Mouse (Mus musculus) megakaryocyte-erythroid progenitor cell, adult 5-6 weeks (primary cell): ENCODE results near the gene Nap1l4. TPM values are rescaled to one million over a fixed set of nuclear protein-coding genes. Genes with fewer than 3 reads are reported as not detected.
"Not testable (repeated sequence)": the region's sequence is repeated elsewhere in the genome, so short reads cannot be mapped to it uniquely, and the experiment has no call there.

Experiments used
- ATAC-seq: replicated peaks from 2 replicates; pipeline ENCODE4 v1.8.0; 2016; ENCODE audit warnings: mild to moderate bottlenecking, inconsistent platforms; ENCODE audit not compliant: severe bottlenecking, poor library complexity, low FRiP score, low TSS enrichment
- total RNA-seq, 2 experiments: library from RNA; stranded (forward) in 1 of 2; stranded (reverse) in 1 of 2; fragments of 200-1000, 215-1000 nt in 1 of 2; fragments of >200 nt in 1 of 2; fragmentation: Nextera tagmentation in 1 of 2; gene quantifications; 2 replicates each; pipeline ENCODE4 v1.2.3; 2014 to 2017

The Nap1l4 gene
- total RNA-seq (2014; fragmentation: Nextera tagmentation): 130 and 169 TPM in 2 replicates
- total RNA-seq (2017): 222 and 257 TPM in 2 replicates

GRCm38 (mm10) chr7:143548976-143549457, at the start of gene Nap1l4:
Nap1l4 (minus strand) TSS chr7:143549106.
- ATAC-seq: peak; percentile 94

DNA sequence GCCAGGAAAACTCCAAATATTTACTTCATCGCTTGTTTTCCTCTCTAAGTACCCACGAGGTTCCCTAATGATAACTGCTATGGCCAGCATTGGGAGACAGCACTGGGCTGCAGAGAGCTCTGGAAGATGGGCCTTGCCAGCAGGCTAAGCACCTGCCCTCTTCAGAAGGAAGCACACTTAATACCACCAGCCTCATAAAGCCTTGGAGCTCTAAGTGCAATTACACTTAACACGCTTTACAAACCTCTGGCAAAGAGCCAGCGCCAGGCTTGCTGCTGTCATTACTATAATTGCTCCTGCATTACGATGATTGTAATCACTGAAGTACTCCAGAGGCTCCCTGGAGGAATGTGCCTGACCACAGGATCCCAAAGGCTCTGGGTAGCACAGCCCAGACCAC, 46.0 kb upstream of the Nap1l4 start:
- ATAC-seq: no peak

GRCm38 (mm10) chr7:143592255-143592654, 43.3 kb upstream of the Nap1l4 start:
- no peak for ATAC-seq

- ATAC-seq: no peak
Observed at GRCm38 (mm10) chr7:143588006-143588405, 39.1 kb upstream of the Nap1l4 start.

DNA sequence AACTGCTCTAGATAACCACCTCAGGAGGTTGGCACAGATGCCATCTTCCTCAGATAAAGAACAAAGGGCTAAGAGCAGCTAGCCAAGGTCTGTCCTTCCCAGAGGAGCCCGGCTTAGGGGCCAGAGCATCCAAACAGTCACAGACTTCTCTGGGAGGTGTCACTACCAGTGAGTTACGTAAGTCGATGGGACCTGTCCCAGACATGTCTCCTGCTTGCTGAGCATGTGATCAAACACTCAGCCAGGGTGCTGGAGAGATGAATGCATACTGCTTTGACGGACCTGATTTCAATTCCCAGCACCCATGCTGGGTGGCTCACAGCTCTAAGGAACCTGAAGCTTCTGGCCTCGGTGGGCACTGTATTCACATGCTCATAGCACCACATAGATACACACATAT, 38.7 kb upstream of the Nap1l4 start:
- no peak for ATAC-seq

GRCm38 (mm10) chr7:143583956-143584355, 35.0 kb upstream of the Nap1l4 start:
- ATAC-seq: peak; percentile 78

DNA sequence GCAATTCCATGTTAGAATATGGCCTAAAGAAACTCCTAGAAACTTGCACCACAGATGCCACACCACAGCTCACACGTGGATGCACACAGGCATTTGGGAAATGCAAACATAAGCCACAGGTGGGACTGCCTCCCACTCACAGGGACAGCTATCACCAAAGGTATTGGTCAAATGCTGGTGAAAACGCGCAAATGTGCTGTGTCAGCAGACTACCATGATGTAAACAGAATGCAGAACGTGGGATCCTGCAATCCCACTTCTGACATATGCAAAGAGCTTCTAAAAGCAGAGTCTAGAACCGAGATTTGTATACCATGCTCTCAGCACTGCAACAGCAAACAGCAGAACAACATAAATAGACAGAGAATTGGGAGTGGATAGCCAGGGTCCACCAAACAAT, 34.1 kb upstream of the Nap1l4 start:
- no peak for ATAC-seq

GRCm38 (mm10) chr7:143575751-143576150, 26.8 kb upstream of the Nap1l4 start:
- ATAC-seq: no peak

- ATAC-seq: peak; percentile 83
Observed at GRCm38 (mm10) chr7:143565648-143566039, 16.7 kb upstream of the Nap1l4 start.

GRCm38 (mm10) chr7:143565015-143565647, 16.2 kb upstream of the Nap1l4 start:
- peak; percentile 63 for ATAC-seq

- no peak for ATAC-seq
Observed at GRCm38 (mm10) chr7:143563787-143564186, 14.9 kb upstream of the Nap1l4 start.

- peak; percentile 79 for ATAC-seq
Observed at GRCm38 (mm10) chr7:143557616-143558015, 8.7 kb upstream of the Nap1l4 start.

DNA sequence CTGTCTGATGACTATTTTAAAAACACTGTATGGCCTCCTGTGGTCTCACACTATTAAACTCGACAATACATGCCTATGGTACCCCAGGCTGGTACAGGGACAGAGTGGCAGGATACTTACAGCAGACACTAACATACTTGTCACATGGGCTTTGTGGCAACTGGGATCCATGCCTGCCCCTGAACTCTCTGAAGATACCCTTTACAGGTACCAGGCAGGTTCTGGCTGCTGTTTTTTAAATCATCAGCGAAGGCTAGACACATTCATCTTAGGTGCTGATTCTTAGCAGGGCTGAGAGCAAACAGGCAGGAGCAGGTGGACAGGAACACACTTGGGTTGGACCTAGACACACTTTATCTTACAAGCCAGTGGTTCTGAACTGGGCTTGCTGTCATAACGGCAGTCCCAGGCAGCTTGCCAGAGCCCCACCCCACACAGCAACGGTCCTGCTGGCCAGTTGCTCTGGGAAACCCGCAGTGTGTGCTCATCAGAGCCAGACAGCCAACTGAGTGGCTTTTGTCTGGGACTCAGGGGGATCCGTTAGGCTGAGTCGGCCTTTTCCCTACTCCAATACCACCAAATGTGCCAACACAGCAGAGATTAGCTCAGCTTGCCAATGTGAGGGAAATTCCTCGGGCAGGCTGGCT, 8.2 kb upstream of the Nap1l4 start:
- ATAC-seq: peak; percentile 90

- peak; percentile 17; the same call in 1 of the 2 replicates for ATAC-seq
Observed at GRCm38 (mm10) chr7:143549588-143550220, 798 bp upstream of the Nap1l4 start.

DNA sequence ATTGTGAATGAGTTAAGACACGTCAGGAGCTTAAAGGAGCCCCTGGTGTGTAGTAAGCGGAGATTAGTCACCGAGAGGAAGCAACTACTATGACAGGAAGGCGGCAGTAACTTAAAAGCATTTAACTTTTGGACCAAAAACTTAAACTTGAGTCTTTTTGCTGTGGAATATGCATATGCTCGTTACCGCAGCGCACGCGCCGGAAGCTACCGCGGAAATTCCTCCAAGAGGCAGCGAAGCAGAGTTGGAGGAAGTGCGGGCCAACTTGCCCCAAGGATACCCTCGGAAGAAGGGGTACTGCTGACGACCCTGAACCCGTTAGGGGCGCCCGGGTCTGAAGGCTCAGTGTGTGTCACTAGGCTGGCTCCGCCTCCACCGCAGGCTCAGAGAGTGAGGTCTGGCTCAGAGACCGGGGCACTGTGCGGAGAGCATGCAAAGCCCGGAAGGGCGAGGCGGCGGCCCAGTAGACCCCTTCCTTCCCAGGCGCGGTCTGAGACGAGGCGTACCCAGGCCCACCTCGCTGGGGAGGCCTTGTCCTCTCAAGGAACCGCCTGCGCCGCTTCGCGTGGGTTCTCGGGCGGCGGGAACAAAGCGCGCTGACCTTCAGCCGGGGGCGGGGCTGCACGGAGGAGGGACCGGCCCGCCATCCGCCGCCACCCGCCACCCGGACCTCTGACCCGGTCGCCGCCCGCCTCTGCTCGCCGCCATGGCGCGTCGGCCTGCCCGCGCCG, 510 bp downstream of the Nap1l4 start:
- ATAC-seq: peak; percentile 53

- ATAC-seq: no peak
Observed at GRCm38 (mm10) chr7:143546554-143546953, 2.4 kb downstream of the Nap1l4 start.

- ATAC-seq: no peak
Observed at GRCm38 (mm10) chr7:143544368-143544767, 4.5 kb downstream of the Nap1l4 start.

DNA sequence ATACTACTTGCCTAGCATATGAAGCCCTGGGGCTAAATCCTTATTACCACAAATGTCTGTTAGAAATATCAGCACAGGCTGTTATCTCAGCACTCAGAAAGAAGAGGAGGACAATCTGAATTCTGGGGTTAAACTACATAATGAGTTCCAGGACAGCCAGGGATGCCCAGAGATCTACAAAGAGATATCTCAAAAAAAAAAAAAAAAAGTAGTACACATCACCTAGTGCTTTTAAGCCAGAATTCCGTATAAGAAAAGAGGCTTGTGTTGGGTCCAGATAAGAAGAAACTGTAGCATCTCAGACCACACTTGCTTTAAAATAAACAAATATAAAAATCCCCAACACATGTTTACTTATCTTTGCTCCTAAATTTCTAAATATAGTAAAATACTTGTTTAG, 10.2 kb downstream of the Nap1l4 start:
- ATAC-seq: peak; percentile 46

DNA sequence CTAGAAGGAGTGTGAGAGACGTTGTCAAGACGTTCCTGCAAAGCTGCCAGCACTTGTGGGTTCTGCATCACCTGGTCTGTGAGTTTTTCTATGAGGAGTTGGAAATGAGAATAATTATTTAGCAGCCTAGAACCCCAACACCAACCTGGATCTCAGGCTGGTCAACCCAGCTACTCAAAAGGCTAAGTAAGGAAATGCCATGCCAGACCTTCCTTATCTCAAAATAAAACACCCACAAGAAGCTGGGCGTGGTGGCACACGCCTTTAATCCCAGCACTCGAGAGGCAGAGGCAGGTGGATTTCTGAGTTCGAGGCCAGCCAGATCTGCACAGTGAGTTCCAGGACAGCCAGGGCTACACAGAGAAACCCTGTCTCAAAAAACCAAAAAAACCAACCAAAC, 10.7 kb downstream of the Nap1l4 start:
- ATAC-seq: not testable (repeated sequence)

GRCm38 (mm10) chr7:143536251-143536650, 12.7 kb downstream of the Nap1l4 start:
- no peak for ATAC-seq
